Mouse (Mus musculus) neural tube, embryonic 12.5 days (tissue): ENCODE data around the gene Tmod2. TPM values are rescaled to one million over a fixed set of nuclear protein-coding genes. Genes with fewer than 3 reads are reported as not detected.

ENCODE experiments used
- polyA plus RNA-seq: library from polyadenylated mRNA; unstranded; fragments of >200 nt; fragmentation: Nextera tagmentation; extraction: Ambion mirVana; gene quantifications from 2 replicates; pipeline ENCODE4 v1.2.1, GENCODE M21; 2016

The Tmod2 gene
- polyA plus RNA-seq, 1 experiment from 2014 or later = 114 TPM

Other genes with a start within 250 kb of the Tmod2 start
- 184 and 188 TPM in 2 replicates for gene Mapk6, start 201.3 kb downstream of the Tmod2 start, polyA plus RNA-seq
- 43.5 and 53.5 TPM in 2 replicates for gene Leo1, start 169.8 kb downstream of the Tmod2 start, polyA plus RNA-seq
- gene Tmod3, start 51.7 kb downstream of the Tmod2 start, polyA plus RNA-seq = 93.5 and 99.9 TPM in 2 replicates
- 16.8 and 18.8 TPM in 2 replicates for gene Lysmd2, start 14.4 kb upstream of the Tmod2 start, polyA plus RNA-seq
- gene Scg3, start 72.7 kb upstream of the Tmod2 start, polyA plus RNA-seq = 99.8 and 114 TPM in 2 replicates
- gene Bmp5, start 164.0 kb upstream of the Tmod2 start, polyA plus RNA-seq = 5.3 TPM in 2 replicates